Mouse (Mus musculus): Measurements from ENCODE around the gene Mfge8. TPM values are rescaled to one million over a fixed set of nuclear protein-coding genes. Genes with fewer than 3 reads are reported as not detected.

The Mfge8 gene
- polyA plus RNA-seq (2016; fragmentation: Nextera tagmentation; extraction: Ambion mirVana): 98.3 and 105 TPM in 2 replicates

DNA sequence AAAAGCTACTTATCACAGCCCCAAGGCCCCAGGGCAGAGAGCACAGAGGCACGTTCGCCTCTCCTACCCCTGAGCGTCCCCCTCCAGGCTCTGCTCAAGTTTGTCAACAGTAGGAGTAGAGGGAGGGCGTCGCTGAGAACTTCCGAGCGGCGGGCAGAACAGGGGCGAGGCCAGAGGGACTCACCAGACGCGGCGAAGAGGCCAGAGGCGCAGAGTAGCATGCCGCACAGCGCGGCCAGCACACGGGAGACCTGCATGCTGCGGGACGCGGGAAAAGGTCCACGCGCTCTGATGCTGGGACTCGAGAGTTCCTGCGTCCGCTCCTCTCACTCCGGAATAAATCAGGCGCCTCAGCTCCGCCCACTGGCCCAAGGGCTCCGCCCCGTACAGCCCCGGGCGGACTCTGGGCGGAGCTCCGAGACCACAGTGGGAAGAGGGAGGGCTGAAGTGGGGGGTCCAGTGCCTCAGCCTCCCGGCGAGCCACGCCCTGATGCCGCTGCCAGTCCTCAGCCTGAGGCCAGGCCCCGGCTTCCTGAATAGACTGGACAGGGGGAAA, at the start of gene Mfge8:
TSS of gene Mfge8 (minus strand) at position 350 of the 556 bp plus-strand sequence.
- H3K27me3 ChIP-seq (ENCODE audit: insufficient read depth, poor library complexity, severe bottlenecking): no peaks in the 10 kb centered on the region
- under 1% methylated on average over 39 of the region's 39 CpGs for WGBS
- peak within 1 kb of the TSS; percentile 88 for H3K27ac ChIP-seq

DNA sequence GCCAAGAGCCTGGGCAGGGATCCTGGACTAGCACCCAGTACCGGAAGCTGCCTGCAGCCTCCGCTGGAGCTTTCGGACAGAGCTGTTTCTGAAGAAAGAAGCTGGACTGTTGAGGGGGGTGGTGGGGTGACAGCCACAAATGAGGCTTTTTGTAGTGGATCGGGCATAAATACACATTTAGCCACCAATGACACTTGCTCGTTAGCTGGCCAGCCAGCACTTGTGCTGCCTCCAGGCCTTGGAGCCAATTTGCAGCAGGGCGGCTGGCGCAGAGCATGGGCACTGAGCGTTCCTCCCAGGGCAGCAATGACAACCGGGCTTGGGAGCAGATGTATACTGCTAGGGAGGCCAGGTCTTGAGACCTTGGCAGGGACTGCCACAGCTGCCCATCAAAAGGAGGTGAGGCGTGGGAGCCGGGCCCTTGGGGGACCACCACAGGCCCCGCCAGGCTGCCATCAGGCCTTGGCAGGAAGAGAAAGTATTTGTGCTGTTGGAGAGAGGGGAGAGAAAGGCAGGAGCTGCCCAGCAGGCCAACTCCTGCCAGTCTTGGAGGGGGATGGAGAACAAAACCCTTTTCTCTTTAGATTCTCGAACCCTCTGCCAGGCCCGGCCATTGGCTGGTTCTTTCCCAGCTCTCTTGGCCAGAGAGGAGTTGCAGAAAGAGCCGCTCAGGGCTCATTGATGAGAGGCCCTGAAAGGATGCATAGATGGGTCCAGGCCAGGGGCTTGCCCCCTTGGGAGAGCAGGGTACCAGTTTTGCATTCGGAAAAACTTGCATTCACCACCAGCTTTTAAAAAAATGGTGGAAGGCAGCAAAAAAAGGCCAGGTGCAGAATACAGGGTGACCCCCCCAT, 45.9 kb upstream of the Mfge8 start:
- no peak overlapping the region for H3K4me3 ChIP-seq
- H3K27me3 ChIP-seq (ENCODE audit: insufficient read depth, poor library complexity, severe bottlenecking): peaks cover 3% of the 10 kb centered on the region; the same call in 1 of the 2 replicates
- 81% methylated on average over 16 of the region's 16 CpGs for WGBS
- H3K36me3 ChIP-seq: no peaks in the 10 kb centered on the region
- H3K9me3 ChIP-seq: no peaks in the 10 kb centered on the region
- H3K4me1 ChIP-seq (replicated peaks): peaks cover 19% of the 10 kb centered on the region
- DNase-seq (ENCODE audit: low spot score): no peak
- H3K27ac ChIP-seq: 0 out of 2 replicates have a peak overlapping the region, but pooled peaks have one; percentile 35

More for the DNA sequence above, at the start of gene Mfge8:
- no peaks in the 10 kb centered on the region for H3K9me3 ChIP-seq
- H3K36me3 ChIP-seq: peaks cover 17% of the 10 kb centered on the region
- peaks cover 33% of the 10 kb centered on the region for H3K4me1 ChIP-seq (replicated peaks)
- peak; percentile 91 for DNase-seq (ENCODE audit: low spot score)
- peak within 1 kb of the TSS; percentile 68 for H3K4me3 ChIP-seq

- H3K27ac ChIP-seq: no peak overlapping the region
- H3K27me3 ChIP-seq (ENCODE audit: insufficient read depth, poor library complexity, severe bottlenecking): peaks cover 3% of the 10 kb centered on the region; the same call in 1 of the 2 replicates
- H3K9me3 ChIP-seq: no peaks in the 10 kb centered on the region
- no peak for DNase-seq (ENCODE audit: low spot score)
- peaks cover 28% of the 10 kb centered on the region for H3K4me1 ChIP-seq (replicated peaks)
- WGBS: 75% methylated on average over 5 of the region's 5 CpGs
- no peaks in the 10 kb centered on the region for H3K36me3 ChIP-seq
- no peak overlapping the region for H3K4me3 ChIP-seq
Observed at GRCm38 (mm10) chr7:79193936-79194335, 45.1 kb upstream of the Mfge8 start.

GRCm38 (mm10) chr7:79191501-79191900, 42.6 kb upstream of the Mfge8 start:
- H3K27me3 ChIP-seq (ENCODE audit: insufficient read depth, poor library complexity, severe bottlenecking): peaks cover 3% of the 10 kb centered on the region; the same call in 1 of the 2 replicates
- no peaks in the 10 kb centered on the region for H3K9me3 ChIP-seq
- H3K4me1 ChIP-seq (replicated peaks): peaks cover 29% of the 10 kb centered on the region
- no peak overlapping the region for H3K27ac ChIP-seq
- no peak overlapping the region for H3K4me3 ChIP-seq
- no peaks in the 10 kb centered on the region for H3K36me3 ChIP-seq
- WGBS: 78% methylated on average over 5 of the region's 5 CpGs
- DNase-seq (ENCODE audit: low spot score): no peak

- 46% methylated on average over 3 of the region's 3 CpGs for WGBS
- H3K27ac ChIP-seq: no peak overlapping the region
- no peak for DNase-seq (ENCODE audit: low spot score)
- H3K27me3 ChIP-seq (ENCODE audit: insufficient read depth, poor library complexity, severe bottlenecking): peaks cover 3% of the 10 kb centered on the region; the same call in 1 of the 2 replicates
- no peaks in the 10 kb centered on the region for H3K9me3 ChIP-seq
- no peaks in the 10 kb centered on the region for H3K36me3 ChIP-seq
- no peak overlapping the region for H3K4me3 ChIP-seq
- peaks cover 29% of the 10 kb centered on the region for H3K4me1 ChIP-seq (replicated peaks)
Observed at GRCm38 (mm10) chr7:79190592-79190991, 41.7 kb upstream of the Mfge8 start.

- no peaks in the 10 kb centered on the region for H3K36me3 ChIP-seq
- no peak overlapping the region for H3K4me3 ChIP-seq
- H3K27ac ChIP-seq: no peak overlapping the region
- peaks cover 23% of the 10 kb centered on the region for H3K4me1 ChIP-seq (replicated peaks)
- WGBS: 42% methylated on average over 3 of the region's 5 CpGs
- no peaks in the 10 kb centered on the region for H3K9me3 ChIP-seq
- H3K27me3 ChIP-seq (ENCODE audit: insufficient read depth, poor library complexity, severe bottlenecking): peaks cover 3% of the 10 kb centered on the region; the same call in 1 of the 2 replicates
- no peak for DNase-seq (ENCODE audit: low spot score)
Observed at GRCm38 (mm10) chr7:79189211-79189610, 40.4 kb upstream of the Mfge8 start.

DNA sequence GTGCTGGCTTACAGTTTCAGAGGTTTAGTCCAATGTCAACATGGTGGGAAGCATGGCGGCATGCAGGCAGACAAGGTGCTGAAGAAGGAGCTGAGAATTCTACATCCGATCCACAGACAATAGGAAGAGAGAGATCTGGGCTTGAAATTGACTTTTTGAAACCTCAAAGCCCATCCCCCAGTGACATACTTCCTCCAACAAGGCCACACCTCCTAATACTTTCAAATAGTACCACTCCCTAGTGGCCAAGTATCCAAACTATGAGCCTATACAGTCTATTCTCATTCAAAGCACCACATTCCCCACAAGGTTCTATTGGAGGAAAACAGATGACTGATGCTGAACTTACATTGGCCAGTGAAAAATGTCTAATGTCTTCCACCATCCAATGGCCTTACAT, 38.7 kb upstream of the Mfge8 start:
- DNase-seq (ENCODE audit: low spot score): no peak
- no peaks in the 10 kb centered on the region for H3K9me3 ChIP-seq
- peaks cover 3% of the 10 kb centered on the region; the same call in 1 of the 2 replicates for H3K27me3 ChIP-seq (ENCODE audit: insufficient read depth, poor library complexity, severe bottlenecking)
- no peak overlapping the region for H3K27ac ChIP-seq
- H3K4me3 ChIP-seq: no peak overlapping the region
- WGBS: 94% methylated on average over 2 of the region's 2 CpGs
- H3K36me3 ChIP-seq: no peaks in the 10 kb centered on the region
- H3K4me1 ChIP-seq (replicated peaks): peaks cover 23% of the 10 kb centered on the region

GRCm38 (mm10) chr7:79183417-79183816, 34.6 kb upstream of the Mfge8 start:
- Histone ChIP-seq H3K36me3 (no peaks in the 10 kb centered on the region), H3K27me3 (ENCODE audit: insufficient read depth, poor library complexity, severe bottlenecking) (no peaks in the 10 kb centered on the region), H3K4me3 (no peak overlapping the region), H3K27ac (no peak overlapping the region), H3K9me3 (no peaks in the 10 kb centered on the region), H3K4me1 (replicated peaks) (no peaks in the 10 kb centered on the region)
- DNase-seq (ENCODE audit: low spot score): no peak
- WGBS: 46% methylated on average over 1 of the region's 1 CpGs

DNA sequence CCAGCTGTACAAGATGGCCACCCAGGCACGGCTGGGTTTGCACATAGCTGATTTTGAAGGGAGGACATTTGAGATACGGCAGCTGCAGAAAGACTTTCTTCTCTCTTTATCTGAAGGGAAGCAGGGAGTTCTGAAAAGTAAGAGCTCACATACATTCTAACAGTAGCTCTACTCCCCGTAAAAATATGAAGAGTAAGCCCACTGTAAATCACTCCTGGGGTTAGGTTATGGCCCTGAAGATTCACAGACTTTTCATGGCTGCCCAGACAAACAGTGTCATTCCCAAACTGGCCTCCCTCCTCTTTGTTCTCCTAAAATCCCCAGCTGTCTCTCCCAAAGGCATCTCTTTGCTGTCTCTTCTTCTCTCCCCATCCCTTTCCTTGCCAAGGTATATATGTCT, 24.9 kb upstream of the Mfge8 start:
- WGBS: 81% methylated on average over 3 of the region's 3 CpGs
- no peaks in the 10 kb centered on the region for H3K27me3 ChIP-seq (ENCODE audit: insufficient read depth, poor library complexity, severe bottlenecking)
- no peak for DNase-seq (ENCODE audit: low spot score)
- no peak overlapping the region for H3K4me3 ChIP-seq
- no peak overlapping the region for H3K27ac ChIP-seq
- H3K4me1 ChIP-seq (replicated peaks): no peaks in the 10 kb centered on the region
- no peaks in the 10 kb centered on the region for H3K36me3 ChIP-seq
- H3K9me3 ChIP-seq: no peaks in the 10 kb centered on the region

- Histone ChIP-seq H3K4me3 (no peak overlapping the region), H3K9me3 (no peaks in the 10 kb centered on the region), H3K36me3 (no peaks in the 10 kb centered on the region), H3K4me1 (replicated peaks) (peaks cover 5% of the 10 kb centered on the region), H3K27ac (no peak overlapping the region), H3K27me3 (ENCODE audit: insufficient read depth, poor library complexity, severe bottlenecking) (no peaks in the 10 kb centered on the region)
- 91% methylated on average over 1 of the region's 1 CpGs for WGBS
- DNase-seq (ENCODE audit: low spot score): no peak
Observed at GRCm38 (mm10) chr7:79171782-79172181, 22.9 kb upstream of the Mfge8 start.

- Histone ChIP-seq H3K9me3 (no peaks in the 10 kb centered on the region), H3K36me3 (no peaks in the 10 kb centered on the region), H3K27me3 (ENCODE audit: insufficient read depth, poor library complexity, severe bottlenecking) (no peaks in the 10 kb centered on the region), H3K4me1 (replicated peaks) (peaks cover 9% of the 10 kb centered on the region), H3K27ac (no peak overlapping the region), H3K4me3 (no peak overlapping the region)
- WGBS: 62% methylated on average over 14 of the region's 14 CpGs
- no peak for DNase-seq (ENCODE audit: low spot score)
Observed at GRCm38 (mm10) chr7:79167006-79167562, 18.2 kb upstream of the Mfge8 start.

DNA sequence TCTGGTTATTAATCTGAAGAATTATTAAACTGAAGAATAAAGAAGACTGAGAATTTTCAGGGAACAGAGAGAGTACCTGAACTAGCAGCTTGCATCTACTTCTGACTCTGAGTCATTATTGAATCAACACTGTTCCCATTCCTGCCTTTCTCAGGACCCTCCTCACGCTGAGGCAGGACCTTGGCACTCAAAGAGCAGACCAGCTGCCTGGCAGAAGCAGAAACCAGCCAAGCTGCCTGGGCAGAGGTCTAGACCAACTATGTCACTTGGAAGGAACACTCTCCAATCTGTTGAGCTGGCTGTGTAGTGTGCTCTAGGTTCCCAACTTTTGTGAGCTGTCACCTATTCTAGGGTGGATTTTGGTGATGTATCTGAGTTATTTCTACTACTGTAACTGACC, 10.5 kb upstream of the Mfge8 start:
- Histone ChIP-seq H3K36me3 (no peaks in the 10 kb centered on the region), H3K27me3 (ENCODE audit: insufficient read depth, poor library complexity, severe bottlenecking) (no peaks in the 10 kb centered on the region), H3K4me1 (replicated peaks) (no peaks in the 10 kb centered on the region), H3K9me3 (no peaks in the 10 kb centered on the region), H3K27ac (no peak overlapping the region), H3K4me3 (no peak overlapping the region)
- DNase-seq (ENCODE audit: low spot score): no peak
- WGBS: 70% methylated on average over 1 of the region's 1 CpGs

GRCm38 (mm10) chr7:79149522-79149921, 662 bp upstream of the Mfge8 start:
- no peak overlapping the region for H3K27ac ChIP-seq
- peaks cover 33% of the 10 kb centered on the region for H3K4me1 ChIP-seq (replicated peaks)
- DNase-seq (ENCODE audit: low spot score): no peak
- no peak overlapping the region for H3K4me3 ChIP-seq
- no peaks in the 10 kb centered on the region for H3K27me3 ChIP-seq (ENCODE audit: insufficient read depth, poor library complexity, severe bottlenecking)
- no peaks in the 10 kb centered on the region for H3K9me3 ChIP-seq
- 73% methylated on average over 6 of the region's 6 CpGs for WGBS
- H3K36me3 ChIP-seq: peaks cover 9% of the 10 kb centered on the region

Data from hindbrain, embryonic 10.5 days (tissue).